Mouse (Mus musculus) granulocyte monocyte progenitor cell, adult 5-6 weeks (primary cell): ENCODE data around the gene Rab3ip. TPM values are rescaled to one million over a fixed set of nuclear protein-coding genes. Genes with fewer than 3 reads are reported as not detected.

Source experiments
- ATAC-seq: replicated peaks from 2 replicates; pipeline ENCODE4 v1.8.0; 2016; ENCODE audit warnings: mild to moderate bottlenecking, moderate TSS enrichment, inconsistent platforms; ENCODE audit not compliant: poor library complexity, severe bottlenecking
- total RNA-seq, 2 experiments: library from RNA; stranded (forward) in 1 of 2; stranded (reverse) in 1 of 2; fragments of 200-712, 200-1000 nt in 1 of 2; fragments of >200 nt in 1 of 2; fragmentation: Nextera tagmentation in 1 of 2; gene quantifications; 2 replicates each; pipeline ENCODE4 v1.2.3; 2014 to 2017

Gene Rab3ip
- total RNA-seq, 2 experiments from 2014 or later: 19.2 to 26.3 TPM

- ATAC-seq: no peak
Observed at GRCm38 (mm10) chr10:116962803-116963202, 12.2 kb upstream of the Rab3ip start.

GRCm38 (mm10) chr10:116962152-116962551, 11.6 kb upstream of the Rab3ip start:
- ATAC-seq: no peak

- ATAC-seq: no peak
Observed at GRCm38 (mm10) chr10:116957867-116958551, 7.4 kb upstream of the Rab3ip start.

DNA sequence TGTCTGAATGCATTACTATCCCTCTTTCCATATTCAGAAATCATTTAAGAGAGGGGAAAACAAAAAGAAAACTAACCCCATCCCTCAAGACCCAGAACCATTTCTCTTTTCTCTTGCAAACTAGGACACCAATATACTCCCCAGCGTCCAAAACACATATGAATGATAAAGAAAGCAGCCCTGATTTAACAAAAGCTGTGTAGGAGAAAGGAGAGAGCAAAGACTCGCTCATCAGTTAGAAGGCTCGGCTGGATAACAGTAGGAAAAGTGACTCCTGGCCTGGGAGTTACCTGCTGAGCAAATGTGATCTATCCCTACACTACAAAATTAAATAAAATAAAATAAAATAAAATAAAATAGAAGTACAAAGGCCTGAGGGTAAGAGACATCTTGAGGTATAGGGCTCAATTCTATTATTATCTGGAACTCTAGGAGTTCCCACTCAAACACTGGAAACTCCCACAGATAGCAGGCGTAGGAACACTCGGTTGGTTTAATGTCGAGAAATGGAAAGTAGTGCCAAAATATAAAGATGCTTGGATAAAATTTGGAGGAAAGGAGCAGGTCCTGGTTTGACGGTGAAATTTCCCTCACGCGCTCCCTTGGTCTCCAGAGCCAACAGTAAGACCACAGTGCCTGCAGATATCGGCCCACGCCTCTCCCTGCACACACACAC, 6.1 kb upstream of the Rab3ip start:
- ATAC-seq: no peak

DNA sequence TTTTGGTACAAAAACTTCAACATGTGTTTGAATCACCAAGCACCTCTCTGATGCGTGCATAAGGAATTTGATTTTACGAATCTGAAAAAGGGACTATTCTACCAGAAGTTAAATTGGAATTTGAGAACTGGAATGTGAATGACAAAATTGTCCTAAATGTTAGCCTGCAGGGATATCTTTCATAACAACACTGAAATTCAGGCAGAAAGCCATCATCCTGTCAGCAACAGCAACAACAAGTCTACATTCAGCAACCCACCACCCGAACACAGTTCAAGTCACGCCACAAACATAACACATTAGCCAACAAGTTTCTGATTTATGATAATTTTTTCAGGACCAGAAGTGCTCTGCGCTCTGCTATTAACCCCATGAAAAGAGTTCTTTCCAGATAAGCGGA, 4.6 kb upstream of the Rab3ip start:
- no peak for ATAC-seq

DNA sequence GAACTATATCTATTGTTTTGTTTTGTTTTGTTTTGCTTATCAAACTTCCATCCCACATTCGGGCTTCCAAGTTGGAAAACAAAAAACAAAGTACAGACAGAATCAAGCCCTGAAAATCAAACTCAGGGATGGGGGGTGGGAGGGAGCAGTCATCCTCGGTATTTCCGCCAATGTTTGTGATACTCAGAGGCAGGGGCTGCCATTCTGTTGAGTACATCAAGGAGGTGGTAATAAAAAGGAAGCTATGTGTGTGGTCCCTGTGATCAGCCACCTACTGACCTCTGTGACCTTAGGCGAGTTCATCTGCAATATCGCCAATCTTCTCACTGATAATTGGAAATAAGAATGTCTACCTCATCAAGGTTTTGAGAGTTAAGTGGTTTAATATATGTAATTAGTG, 317 bp upstream of the Rab3ip start:
- 0 out of 2 replicates have a peak, but pooled peaks have one; percentile 24 for ATAC-seq

DNA sequence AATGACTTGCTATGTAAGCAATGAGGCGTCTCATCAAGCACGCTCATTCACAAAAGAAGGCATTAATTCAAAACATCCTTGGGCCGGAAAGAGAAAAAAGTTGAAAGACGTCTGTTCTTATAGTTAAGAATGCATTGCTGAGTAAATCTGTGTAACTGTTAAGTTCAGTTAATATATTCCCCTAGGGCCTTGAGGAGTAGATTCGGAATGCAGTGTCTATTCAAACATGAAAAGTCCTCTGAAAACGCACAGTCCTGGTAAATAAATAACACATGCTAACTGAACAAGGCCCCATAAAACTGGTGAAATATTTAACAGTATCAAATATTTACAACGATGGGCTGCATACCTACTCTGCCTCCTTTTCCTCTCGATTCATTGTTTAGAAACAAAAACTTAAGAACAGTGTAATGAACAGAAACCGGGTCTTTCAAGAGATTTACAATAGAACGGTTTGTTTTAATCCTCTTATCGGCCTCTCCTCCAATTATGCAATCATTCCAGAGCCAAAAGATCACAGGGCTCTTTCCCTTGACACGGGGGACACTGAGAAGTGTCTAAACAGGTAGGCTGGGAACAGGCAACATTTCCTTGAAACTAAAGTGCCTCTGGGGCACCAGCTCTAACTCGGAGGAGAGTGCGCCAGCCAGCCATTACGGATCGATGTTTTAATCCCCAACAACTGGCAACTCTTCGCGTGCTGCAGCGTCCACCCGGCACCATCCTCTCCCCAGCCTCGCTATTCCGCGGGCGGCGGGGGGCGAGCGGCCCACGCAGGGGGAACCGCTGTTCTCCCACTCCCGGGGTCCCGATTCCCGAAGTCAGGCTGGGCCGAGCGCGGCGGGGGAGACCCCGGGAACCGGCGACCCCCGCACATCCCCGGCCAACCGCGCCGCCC, 1.2 kb downstream of the Rab3ip start:
- ATAC-seq: 0 out of 2 replicates have a peak, but pooled peaks have one; percentile 8

- ATAC-seq: no peak
Observed at GRCm38 (mm10) chr10:116948414-116948813, 2.2 kb downstream of the Rab3ip start.

- ATAC-seq: peak; percentile 27; the same call in 1 of the 2 replicates
Observed at GRCm38 (mm10) chr10:116944940-116945339, 5.6 kb downstream of the Rab3ip start.

GRCm38 (mm10) chr10:116944144-116944543, 6.4 kb downstream of the Rab3ip start:
- ATAC-seq: no peak

GRCm38 (mm10) chr10:116943025-116943424, 7.5 kb downstream of the Rab3ip start:
- peak; percentile 65 for ATAC-seq

GRCm38 (mm10) chr10:116935028-116935427, 15.5 kb downstream of the Rab3ip start:
- ATAC-seq: no peak

- no peak for ATAC-seq
Observed at GRCm38 (mm10) chr10:116933794-116934193, 16.8 kb downstream of the Rab3ip start.

- no peak for ATAC-seq
Observed at GRCm38 (mm10) chr10:116932418-116932817, 18.2 kb downstream of the Rab3ip start.

- peak; percentile 58 for ATAC-seq
Observed at GRCm38 (mm10) chr10:116931497-116932179, 18.9 kb downstream of the Rab3ip start.

GRCm38 (mm10) chr10:116930936-116931335, 19.6 kb downstream of the Rab3ip start:
- ATAC-seq: no peak

- ATAC-seq: peak; percentile 45; the same call in 1 of the 2 replicates
Observed at GRCm38 (mm10) chr10:116930506-116930905, 20.1 kb downstream of the Rab3ip start.

DNA sequence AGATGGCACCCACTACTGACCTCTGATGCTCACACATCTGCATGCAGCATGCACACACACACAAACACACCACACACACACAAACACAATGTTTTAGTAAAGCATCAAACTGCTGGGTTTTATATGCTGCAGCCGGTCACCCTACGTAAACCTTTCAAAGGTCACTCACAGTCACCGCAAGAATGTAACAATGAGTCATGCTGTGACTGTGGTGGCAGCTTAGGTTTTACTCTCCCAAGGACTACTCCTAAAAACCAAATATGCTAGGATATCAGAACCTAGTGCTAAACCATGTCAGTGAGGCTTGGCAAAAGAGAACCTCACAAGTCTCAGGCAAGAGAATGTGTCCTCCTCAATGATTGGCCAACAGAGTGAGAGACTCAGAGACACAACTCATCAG, 21.7 kb downstream of the Rab3ip start:
- no peak for ATAC-seq

DNA sequence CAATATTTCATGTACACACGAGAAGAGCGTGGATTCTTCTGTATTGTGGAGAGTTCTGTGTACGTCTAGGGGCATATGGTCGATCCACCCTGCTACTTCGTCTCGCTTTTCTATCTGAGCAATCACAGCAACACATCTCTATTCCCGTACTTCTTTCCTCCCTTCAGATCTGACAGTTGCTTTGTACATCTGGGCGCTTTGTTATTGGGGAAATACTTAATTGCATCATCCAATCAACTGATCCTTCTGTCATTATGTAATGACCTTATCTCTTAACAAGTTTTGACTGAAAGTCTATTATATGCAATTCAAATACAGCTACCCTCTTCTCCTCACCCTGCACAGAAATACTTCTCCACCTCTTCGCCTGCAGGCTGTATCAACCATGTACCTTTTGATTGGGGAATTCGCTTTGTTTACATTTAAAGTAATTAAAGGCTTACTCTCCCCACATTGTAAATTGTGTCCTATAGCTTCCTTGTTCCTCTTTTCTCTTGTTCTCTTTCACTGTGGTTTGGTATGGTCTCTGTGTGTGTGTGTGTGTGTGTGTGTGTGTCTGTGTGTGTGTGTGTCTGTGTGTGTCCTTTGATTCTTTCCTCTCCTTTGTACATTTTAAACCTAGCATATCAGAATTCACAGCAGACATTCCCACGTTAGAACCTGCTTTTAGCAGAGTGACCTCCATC, 24.0 kb downstream of the Rab3ip start:
- peak; percentile 61 for ATAC-seq
